Mouse (Mus musculus) stomach, postnatal 0 days (tissue): ENCODE results near the gene Prps1l3.
"Not testable (repeated sequence)": the region's sequence is repeated elsewhere in the genome, so short reads cannot be mapped to it uniquely, and the experiment has no call there.

Experiments used
- CTCF ChIP-seq: IDR thresholded peaks from 2 replicates; pipeline ENCODE4 v1.5.1; 2016; ENCODE audit warnings: antibody characterized with exemption, low read depth, mild to moderate bottlenecking, moderate library complexity
- EP300 ChIP-seq: optimal IDR thresholded peaks from 2 replicates; pipeline ENCODE3; 2016; ENCODE audit warnings: antibody characterized with exemption

GRCm38 (mm10) chr12:57212463-57212862, 17.7 kb upstream of the Prps1l3 start:
- TF ChIP-seq CTCF, EP300: not testable (repeated sequence)
